Mouse (Mus musculus) right cerebral cortex, postnatal 36 days (tissue): ENCODE measurements around the gene Gm14288.
"Not testable (repeated sequence)": the region's sequence is repeated elsewhere in the genome, so short reads cannot be mapped to it uniquely, and the experiment has no call there.

Experiments used
- DNase-seq, 2 experiments: peaks; one replicate each; pipeline ENCODE4 v3.0.0; 2022; ENCODE audit warnings: low spot score in 2 of 2, mixed read lengths in 1 of 2

Gene Gm14288

DNA sequence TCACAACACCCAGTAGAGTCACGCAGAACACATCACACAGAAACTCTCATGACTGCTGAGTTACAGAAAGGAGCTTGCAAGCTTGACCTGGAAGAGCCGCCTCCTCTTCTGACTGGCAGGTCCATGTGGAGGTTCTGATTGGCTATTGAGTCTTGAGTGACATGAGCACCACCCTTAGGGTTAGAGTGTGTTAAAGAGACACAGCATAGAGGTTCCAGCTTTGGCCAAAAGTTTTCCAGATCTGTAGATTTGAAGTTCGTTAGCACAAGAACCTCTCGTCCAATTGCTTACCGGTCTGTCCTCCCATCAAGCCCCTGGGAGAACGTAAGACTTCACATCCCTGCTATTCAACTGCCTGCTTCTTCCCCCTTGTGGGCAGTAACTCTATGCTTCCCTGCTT, at the start of gene Gm14288:
TSS of gene Gm14288 (minus strand) at position 101 of the 400 bp plus-strand sequence.
- not testable (repeated sequence) for DNase-seq

DNA sequence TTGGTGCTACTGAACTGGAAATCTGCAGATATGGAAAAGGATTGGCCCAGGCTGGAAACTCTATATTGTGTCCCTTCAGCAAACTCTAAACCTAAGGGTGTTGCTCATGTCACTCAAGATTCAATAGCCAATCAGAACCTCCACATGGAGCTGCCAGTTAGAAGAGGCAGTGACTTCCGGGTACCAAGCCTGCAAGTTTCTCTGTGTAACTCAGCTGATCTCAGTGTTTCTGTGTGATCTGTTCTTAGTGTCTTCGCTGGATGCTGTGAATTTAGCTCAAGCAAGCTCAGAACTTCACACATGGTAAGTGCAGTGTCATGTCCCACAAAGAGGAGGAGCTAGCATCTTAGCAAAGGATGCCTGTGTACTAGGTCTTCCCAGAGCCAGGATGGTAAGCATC, 59.7 kb downstream of the Gm14288 start, which contains the start of gene Gm2007:
TSS of gene Gm2007 (plus strand) at position 301 of the 400 bp plus-strand sequence.
- not testable (repeated sequence) for DNase-seq
